Mouse (Mus musculus): ENCODE data around the gene Nfkbiz. TPM values are rescaled to one million over a fixed set of nuclear protein-coding genes. Genes with fewer than 3 reads are reported as not detected.
"Not testable (repeated sequence)": the region's sequence is repeated elsewhere in the genome, so short reads cannot be mapped to it uniquely, and the experiment has no call there.

Gene Nfkbiz
- 10 to 100 TPM; 33.2 to 39.6 TPM for polyA plus RNA-seq (2017; shearing (Covaris generic))

DNA sequence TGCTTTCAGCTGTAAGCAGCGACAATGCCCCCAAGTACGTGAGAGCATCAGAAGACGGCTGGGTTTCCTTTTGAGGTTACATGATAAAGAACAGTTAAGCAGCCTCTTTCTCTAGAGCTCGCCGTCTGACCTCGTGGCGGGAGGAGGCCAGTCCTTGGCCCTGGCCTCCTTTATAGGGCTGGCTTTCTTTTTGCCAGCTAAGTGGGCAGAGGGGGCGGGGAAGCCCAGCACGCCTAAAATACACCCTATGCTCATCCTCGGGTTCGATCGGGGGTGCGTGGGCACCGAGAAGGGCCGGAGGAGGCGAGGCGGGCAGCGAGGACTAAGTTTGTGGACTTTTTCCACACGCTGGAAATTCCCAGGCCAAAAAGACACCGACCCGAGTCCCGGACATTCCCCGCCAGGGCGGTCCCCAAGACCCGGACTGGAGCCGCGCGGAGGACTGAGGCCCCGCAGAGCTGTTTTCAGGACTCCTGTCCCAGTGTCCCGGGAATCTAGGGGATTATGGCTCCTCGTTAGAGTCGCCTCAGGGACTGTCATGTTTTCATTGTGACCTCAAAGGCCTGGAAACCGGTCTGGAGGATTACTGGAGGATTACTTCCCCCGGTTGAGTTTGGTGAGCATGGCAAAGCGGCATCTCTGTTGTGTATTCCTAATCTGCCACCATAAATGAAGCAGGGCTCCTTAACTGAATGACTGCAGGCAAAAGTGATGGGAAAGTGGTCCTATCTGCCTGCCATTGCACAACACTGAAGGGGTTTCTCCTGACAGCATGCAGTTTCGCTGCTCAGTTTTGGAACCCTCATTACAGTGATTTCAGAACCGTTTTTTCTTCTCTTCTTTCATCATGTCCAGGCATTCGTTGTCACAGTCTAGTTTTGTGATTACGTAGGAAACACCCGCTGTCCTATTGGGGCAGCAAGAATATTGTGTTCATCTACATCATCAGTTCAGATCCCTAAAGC lies at the start of gene Nfkbiz:
TSS of gene Nfkbiz (minus strand) at position 390 of the 965 bp plus-strand sequence.
- peak; percentile 66 for ATAC-seq

DNA sequence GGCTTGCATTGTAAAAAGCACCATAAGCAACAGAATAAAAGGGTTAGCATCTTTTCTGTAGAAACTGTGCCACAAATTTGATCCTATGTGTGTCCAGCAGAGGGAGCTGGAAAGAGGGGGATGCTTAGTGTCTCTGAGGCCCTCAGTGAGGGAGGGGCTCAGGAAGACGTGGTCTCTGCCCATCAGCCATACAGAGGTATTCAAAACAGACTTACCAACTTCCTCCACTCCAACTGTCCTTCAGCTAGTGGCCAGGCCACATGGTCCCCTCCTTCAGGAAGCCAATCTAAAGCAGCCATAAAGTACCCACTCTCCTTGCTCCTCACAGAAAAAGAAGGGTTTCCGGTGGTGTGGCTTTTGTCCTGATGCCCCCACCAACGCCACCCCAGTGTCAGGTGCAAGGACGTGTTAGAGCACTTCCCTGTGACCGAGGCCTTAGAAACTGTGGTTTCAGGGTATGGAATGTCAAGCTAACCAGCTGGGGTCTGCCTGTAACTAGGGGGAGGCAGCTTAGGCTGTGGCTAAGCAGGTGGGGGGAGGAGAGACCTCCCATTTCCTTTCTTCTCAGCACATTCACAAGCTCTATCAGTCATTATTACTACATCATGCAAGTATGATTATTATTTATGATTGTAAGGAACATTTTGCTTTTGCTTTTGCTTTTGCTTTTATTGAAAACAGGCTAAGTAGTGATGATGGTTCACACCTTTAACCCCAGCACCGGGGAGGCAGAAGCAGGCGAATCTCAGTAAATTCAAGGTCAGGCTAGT lies 49.3 kb upstream of the Nfkbiz start:
- peak; percentile 64 for ATAC-seq

DNA sequence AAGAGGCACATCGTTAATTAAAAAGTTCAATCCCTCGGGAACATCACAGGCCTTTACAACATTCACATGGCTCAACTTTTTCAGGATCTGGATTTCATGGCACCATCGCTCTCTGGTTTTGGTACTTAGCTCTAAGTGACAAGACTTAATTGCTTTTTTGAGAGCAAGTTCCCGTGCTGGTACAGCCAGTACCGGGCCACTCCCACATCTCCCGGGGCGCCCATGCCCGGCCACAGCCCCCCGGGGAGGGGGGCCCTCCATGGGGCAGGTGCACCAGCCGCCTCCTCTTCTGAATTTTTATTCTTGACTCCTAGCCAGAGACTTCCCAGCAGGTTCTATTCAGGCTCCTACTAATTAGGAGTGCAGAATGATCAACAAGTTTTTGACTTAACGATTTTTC lies 45.5 kb upstream of the Nfkbiz start:
- no peak for ATAC-seq

DNA sequence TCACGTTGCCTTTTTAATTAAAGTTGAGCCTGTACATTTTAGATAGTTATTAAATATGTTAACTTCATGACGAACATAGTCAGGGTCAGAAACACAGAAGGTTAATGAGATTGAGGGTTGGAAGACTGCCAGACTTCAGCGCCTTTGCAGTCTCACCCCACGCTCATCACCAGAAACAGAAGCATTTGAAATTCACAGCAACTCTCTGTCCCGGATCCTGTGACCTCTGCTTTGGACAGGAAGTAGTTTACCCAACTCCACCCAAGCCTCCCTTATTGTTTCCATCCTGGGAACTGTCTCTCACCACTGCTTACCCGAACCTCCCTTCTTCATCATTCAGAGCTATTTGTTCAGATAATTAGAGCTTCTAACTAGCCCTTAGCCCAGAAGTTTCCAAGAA lies 37.3 kb upstream of the Nfkbiz start:
- ATAC-seq = peak; percentile 5

DNA sequence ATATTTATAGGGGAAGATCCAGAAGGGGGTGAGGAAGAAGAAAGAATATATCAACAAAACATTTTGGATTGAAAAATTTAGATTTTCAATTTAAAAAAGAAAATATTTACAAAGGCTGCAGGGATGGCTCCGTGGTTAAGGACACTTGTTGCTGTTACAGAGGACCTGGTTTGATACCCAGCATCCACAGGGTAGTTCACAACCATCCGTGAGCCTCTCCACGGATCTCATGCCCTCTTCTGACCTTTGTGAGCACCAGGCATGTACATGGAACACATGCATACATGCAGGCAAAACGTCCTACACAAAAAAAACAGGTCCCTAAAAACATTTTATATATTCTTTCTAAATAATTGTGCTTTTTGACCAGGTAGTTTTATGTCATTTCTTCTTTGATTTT lies 25.1 kb upstream of the Nfkbiz start:
- ATAC-seq = peak; percentile 4

DNA sequence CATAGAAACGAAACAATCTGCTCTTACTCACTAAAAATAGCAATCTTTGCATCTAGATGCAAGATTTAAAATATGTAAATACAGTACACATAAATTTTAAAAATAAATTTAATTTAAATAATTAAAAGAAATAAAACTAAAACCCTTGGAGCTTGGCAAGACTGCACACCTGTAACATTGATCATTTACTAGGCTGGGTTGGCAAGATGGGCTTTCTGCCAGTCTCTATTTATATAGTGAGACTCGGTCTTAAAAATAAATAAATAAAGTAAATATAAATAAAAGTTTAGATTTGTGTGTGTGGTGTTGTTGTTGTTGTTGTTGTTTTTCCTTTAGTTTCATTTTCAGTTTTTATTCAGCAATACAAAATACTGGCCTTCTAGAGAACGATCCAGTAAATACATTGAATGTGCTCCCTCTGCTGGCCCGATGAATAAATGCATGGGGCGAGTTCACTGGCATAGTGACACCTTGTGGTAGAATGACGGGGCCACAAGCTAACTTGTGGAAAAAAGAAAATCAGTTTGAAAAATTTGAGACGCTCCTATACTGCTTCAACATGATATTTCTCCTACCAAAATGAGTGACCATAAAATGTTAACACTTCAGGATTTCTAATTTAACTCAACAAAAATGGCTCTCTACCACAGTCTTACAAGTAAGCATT lies 24.6 kb upstream of the Nfkbiz start:
- ATAC-seq = peak; percentile 86

DNA sequence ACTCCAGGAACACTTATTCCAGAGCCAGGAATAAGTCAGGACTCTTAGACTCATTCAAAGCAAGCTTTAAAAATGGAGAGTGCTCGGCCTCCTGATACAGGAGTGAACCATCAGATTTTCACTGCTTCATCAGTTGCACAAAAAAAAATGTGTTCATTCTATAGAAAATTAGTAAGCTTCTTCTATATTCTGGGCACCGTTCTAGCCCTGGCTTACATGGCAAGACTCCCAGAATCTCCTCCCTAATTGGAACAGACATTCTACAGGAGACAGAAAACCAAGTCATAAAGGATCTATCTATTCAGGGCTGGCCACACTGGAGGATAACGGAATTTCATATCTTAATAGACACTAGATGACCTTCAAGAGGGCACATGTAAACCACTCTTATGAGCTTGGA lies 22.4 kb upstream of the Nfkbiz start:
- no peak for ATAC-seq

DNA sequence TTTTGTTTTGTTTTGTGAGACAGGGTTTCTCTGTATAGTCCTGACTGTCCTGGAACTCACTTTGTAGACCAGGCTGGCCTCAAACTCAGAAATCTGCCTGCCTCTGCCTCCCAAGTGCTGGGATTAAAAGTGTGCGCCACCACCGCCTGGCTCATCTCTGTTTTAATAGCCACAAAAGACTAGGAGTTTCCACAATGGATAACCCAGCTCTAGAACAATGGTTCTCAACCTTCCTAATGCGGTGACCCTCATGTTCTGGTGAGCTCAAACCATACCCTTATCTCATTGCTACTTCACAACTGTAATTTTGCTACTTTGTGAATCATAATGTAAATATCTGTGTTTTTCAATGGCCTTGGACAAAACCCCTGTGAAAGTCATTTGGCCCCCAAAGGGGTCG lies 20.7 kb upstream of the Nfkbiz start:
- not testable (repeated sequence) for ATAC-seq

DNA sequence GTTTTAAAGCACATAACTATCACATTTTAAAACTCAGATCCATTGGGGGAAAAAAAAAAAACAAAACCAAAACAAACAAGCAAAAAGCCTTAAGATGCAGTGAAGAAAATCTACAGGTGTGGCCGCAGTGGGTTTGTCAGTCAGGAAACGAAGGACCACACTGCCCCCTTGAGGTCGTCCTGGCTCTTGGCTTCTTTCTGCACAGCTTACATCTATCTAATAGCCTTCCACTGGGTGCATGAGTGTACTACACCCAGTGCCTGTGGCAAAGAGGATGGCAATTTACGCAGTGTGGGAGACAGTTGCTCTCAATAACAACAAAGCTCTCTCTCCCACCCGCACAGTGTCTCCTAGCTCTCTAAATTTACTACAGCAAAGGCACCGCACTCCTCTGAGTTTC lies 19.8 kb upstream of the Nfkbiz start:
- ATAC-seq = peak; percentile 78

DNA sequence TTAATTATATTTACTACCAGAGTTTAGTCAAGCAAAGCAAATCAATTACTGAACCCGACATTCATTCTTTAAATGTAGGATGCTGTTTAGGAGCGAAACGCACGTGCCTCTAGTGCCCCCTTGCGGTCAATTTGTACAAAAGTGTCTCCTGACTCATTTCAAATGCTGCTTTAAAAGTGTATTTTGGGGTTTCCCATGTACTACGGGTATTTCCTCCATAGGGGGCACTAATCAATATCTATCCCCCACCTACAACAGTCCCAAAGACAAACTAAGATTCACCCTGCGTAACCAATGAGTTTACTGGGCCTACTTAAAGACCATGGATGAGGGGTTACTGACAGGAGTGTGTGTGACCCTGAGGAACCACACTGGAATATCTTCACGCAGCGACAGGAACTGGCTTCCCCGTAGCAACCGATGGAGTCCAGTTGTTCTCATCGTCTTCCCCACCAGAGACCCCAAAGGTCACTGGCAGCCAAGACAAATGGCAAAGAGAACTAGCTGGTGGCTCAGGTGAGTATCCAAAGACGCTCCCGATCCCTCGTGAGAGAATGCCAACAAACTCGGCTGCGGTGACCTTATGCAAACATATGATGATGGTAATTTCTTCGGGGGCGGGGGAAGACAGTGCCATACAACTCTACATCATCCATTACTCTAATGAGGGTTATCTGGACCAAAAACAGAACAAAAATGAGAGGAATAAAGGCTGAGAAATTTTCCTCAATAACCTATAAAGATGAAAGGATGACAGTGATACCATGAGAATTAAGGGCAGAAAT lies 14.4 kb upstream of the Nfkbiz start:
- peak; percentile 83 for ATAC-seq

DNA sequence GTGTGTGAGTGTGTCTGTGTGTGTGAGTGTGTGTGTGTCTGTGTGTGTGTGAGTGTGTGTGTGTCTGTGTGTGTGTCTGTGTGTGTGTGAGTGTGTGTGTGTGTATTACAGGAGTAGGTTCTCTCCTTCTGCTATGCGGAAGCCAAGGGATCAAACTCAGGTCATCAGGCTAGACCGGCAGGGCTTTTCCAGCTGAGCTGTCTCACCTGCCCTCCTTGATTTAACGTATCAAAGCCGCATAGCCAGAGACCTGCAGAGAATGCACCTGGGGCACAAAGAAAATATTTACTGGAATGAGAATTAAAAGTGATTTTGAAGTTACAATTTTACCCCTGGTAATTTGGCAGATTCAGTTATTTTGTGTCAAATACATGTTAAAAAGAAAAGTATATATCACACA lies 13.8 kb upstream of the Nfkbiz start:
- no peak for ATAC-seq

DNA sequence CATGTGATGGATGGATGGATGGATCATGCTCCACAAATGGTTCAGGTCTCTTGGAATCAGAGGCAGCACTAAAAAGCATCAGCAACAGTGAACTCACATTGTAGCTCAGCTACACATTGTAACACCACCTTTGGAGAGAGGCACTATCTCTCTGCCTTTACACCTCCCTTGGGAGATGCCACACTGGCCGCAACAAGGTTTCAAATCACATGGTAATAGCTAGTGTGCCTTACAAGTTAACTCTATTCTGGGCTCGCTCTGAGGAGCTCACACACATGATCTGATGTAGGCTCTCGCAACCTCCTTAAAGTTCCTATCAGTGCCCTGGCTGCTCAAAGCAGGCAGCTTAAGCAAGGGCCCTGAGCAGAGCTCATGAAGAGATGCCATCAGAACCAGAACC lies 11.8 kb upstream of the Nfkbiz start:
- no peak for ATAC-seq

DNA sequence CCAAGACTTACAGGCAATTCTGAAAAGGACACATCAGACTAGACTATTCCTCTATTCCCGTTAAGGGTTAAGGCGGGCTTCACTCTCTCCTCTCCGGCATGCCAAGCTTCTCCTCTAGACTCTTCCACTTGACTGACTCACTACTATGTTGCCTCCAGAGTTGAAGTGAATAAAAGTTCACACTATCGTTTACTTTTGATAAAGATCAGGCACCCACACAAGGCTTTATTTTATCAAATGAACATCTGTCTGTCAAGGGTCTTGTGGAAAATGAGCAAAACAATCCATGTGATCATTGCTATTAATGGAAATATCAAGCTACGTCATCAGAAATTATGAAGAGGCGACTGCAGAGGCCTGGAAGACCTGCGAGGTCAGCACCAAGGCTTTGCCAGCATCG lies 9.0 kb upstream of the Nfkbiz start:
- ATAC-seq = peak; percentile 60

DNA sequence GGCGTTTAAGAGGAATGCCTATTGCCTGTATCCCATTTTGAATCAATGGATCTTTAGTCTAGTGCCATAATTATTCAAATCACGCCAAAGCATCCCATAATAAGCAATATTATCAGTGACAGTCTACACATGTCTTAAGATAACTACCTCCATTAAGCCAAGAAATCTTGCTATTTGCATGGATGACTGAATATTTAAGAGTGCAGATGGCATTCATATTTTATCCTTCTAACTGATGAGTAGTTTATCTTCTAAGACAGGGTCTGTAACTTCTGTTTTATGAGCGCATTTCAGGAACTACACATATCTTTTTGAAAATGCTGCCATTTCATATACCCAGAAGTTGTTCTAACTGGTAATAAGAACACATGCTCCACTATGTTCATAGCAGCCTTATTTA lies 6.1 kb upstream of the Nfkbiz start:
- ATAC-seq = no peak

DNA sequence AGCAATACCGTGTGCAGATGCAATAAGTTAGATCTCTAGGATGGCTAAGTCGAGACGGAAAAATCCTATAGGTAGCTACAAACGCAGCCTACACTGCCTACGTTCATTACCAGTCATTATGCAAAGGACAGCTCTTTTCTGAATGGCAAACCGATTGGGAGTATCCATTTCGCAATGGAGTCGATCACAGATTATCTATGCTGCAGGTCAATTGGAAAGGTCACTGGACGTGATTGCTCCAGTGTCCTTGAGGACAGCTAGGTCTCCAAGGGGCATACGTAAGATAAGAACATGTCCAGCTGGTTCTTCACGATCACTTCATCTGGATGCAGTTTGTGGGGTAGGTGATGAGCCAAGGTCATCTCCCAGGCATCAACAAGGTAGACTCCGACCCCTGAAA lies 5.2 kb upstream of the Nfkbiz start:
- ATAC-seq = no peak

DNA sequence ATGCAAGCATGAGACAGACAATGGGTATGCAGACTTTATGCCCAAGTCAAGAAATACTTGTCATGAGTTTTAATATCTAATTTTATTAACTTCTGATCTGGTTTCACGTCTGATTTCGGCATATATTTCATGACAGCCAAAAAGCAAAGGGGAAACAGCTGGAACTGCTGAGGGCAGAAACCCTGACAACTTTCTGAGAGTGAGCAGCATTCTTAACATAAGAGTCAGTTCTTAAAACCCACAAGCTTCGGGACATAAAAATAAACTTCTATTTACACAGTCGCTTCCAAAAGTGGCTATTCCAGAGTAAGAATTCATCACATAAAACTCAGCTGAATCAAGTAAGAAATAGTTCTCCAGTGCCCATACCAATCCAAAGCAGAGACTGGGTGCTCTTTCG lies 4.4 kb upstream of the Nfkbiz start:
- ATAC-seq = no peak

DNA sequence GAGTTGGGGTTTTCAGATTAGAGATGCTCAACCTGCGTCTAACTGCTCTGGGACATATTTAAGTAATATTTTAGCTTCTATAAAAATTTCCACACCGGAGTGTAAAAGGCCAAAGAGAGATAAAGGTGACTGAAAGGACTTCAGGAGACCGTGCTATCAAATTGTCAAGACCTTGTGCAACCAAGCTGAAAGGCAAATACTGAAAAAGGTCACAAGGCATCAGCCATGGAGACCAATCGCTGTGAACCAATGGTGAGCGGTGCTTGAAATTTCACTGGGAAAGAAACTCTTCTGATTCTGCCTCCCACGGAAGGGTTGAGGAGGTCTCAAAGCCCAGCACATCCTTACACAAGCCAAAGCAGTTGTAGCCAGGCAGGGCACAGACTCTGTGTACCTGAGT lies 2.8 kb upstream of the Nfkbiz start:
- no peak for ATAC-seq

DNA sequence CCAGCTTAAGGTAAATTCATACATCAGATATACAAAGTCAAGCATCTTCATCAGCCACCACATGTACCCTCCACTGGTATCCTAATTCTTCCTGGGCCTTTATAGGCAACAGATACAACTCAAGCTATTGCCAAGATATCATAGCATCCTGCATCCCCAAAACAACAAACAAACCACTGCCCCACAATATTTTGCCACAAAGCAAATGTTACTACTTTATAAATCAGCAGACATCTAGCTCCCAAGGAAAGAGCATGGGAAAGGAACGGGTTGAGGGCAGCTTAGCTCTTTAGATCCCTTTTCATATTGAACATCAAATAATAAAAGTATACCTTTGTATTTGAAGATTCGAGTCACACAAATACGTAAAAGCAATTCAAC lies 580 bp downstream of the Nfkbiz start:
- peak; percentile 7 for ATAC-seq

DNA sequence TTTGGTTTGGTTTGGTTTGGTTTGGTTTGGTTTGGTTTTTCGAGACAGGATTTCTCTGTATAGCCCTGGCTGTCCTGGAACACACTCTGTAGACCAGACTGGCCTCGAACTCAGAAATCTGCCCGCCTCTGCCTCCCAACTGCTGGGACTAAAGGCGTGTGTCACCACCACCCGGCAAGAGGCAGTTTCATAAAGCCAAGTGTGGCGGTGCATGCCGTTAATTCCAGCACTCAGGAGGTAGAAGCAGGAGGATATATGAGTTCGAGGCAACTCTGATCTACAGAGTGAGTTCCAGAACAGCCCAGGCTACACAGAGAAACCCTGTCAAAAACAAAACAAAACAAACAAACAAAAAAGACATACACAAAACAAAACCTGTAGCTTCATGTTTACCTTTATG lies 1.0 kb downstream of the Nfkbiz start:
- not testable (repeated sequence) for ATAC-seq

DNA sequence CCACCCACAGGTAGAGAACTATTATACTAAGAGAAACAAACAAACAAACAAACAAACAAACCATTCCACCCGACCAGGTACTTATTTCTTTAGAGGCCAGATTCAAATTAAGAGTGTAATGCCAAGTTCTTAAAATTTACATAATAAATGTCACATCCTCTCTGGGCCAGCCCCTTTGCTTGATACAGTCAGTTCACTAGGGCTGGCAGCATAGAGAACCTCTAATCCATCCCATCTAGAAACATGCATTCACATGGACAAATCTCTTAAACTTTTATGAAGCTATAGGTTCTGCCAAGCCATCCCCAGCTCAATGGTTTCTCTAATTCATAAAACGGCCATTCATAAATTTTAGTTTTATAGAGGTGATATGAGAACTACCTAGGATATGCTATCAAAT lies 1.5 kb downstream of the Nfkbiz start:
- peak; percentile 61 for ATAC-seq

DNA sequence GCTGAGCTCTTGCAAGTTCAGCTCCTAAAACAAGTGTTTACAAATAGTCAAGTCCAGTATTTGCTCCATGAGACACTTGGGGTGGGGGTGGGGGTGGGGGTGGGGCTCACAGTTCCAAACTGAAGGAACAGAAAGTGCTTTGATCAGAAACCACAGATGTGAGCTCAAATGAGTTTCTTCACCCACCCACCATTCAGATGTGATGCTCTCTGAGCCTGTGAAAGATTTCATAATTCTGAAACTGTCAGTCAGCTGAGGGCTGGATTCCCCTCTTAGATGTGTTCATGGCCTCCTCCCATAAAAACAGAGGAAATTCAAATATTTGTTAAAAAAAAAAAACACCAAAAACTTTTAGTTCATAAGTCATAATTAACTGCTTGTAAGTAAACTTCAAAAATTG lies 2.9 kb downstream of the Nfkbiz start:
- no peak for ATAC-seq

DNA sequence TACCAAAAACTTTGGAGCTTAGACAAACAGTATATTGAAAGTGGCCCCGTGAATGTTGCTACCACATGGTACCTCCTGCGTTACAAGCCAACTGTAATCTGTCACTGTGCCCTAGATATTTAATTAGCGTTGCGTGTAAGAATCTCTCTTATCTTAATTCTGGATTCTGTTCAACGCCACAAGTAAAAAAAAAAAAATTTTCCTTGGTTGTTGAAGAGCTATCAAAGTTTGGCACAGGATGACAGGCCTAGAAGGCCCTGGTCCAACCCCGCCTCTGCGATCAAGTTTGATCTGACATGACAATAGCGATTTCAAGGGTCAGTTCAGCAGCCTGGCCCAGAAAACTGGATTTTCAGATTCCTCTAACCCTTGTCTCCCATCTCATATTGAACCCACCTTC lies 6.1 kb downstream of the Nfkbiz start:
- no peak for ATAC-seq

Measured in CD4-positive, CD25-positive, alpha-beta regulatory T cell, adult 4 months (primary cell).